ENCODE assay signal across 29 mouse cellular contexts in genomic region chr3:38331169-38331568, GRCm38 (mm10).
"Had no signal": no experiment of that assay in that cellular context is flagged by ENCODE, and none has a peak within 500 bp of the region (broad histone marks: within the 10 kb centered on the region; RNA-seq: fewer than 3 reads in every experiment).

No protein-coding gene starts in this region.

- H3K27me3 ChIP-seq: heart, embryonic 13.5 days; heart, embryonic 15.5 days; hindbrain, embryonic 13.5 days; hindbrain, embryonic 15.5 days; kidney, embryonic 15.5 days; limb, embryonic 12.5 days; liver, embryonic 13.5 days; liver, embryonic 15.5 days had no signal

- H3K4me2 ChIP-seq: heart, embryonic 11.5 days; heart, embryonic 13.5 days; heart, embryonic 15.5 days; hindbrain, embryonic 13.5 days; hindbrain, embryonic 15.5 days; kidney, embryonic 15.5 days; limb, embryonic 12.5 days; liver, embryonic 11.5 days; liver, embryonic 13.5 days; liver, embryonic 15.5 days had no signal

- H3K4me3 ChIP-seq: heart, adult 2 months; heart, embryonic 13.5 days; heart, embryonic 15.5 days; hindbrain, embryonic 13.5 days; hindbrain, embryonic 15.5 days; kidney, embryonic 15.5 days; left cerebral cortex, adult 2 months; limb, embryonic 10.5 days; limb, embryonic 12.5 days; liver, embryonic 13.5 days; liver, embryonic 15.5 days had no signal

- H3K27ac ChIP-seq: heart, adult 2 months; heart, embryonic 13.5 days; heart, embryonic 15.5 days; hindbrain, embryonic 13.5 days; hindbrain, embryonic 15.5 days; hindbrain, postnatal 0 days; kidney, embryonic 15.5 days; kidney, postnatal 0 days; left cerebral cortex, adult 2 months; limb, embryonic 10.5 days; limb, embryonic 12.5 days; liver, embryonic 13.5 days; liver, embryonic 15.5 days had no signal

- DNase-seq: gastrocnemius, postnatal 14 days; gastrocnemius, postnatal 36 days; heart, adult 11 months; heart, adult 2 months; heart, postnatal 14 days; heart, postnatal 36 days; kidney, adult 11 months; kidney, adult 2 months; kidney, adult 9 months; kidney, postnatal 14 days; kidney, postnatal 36 days; layer of hippocampus, adult 9-11 months; layer of hippocampus, postnatal 36 days; liver; liver, embryonic 13.5 days had no signal

- H3K9ac ChIP-seq: heart, embryonic 13.5 days; heart, embryonic 15.5 days; hindbrain, embryonic 13.5 days; hindbrain, embryonic 15.5 days; kidney, embryonic 15.5 days; limb, embryonic 12.5 days; liver, embryonic 13.5 days; liver, embryonic 15.5 days had no signal

- H3K36me3 ChIP-seq: heart, embryonic 13.5 days; heart, embryonic 15.5 days; hindbrain, embryonic 13.5 days; hindbrain, embryonic 15.5 days; kidney, embryonic 15.5 days; limb, embryonic 10.5 days; limb, embryonic 12.5 days; liver, embryonic 13.5 days; liver, embryonic 15.5 days had no signal

- H3K9me3 ChIP-seq: heart, embryonic 13.5 days; heart, embryonic 15.5 days; hindbrain, embryonic 13.5 days; hindbrain, embryonic 15.5 days; kidney, embryonic 15.5 days; limb, embryonic 10.5 days; limb, embryonic 12.5 days; liver, embryonic 13.5 days; liver, embryonic 15.5 days had no signal

- ATAC-seq: hindbrain, postnatal 0 days; intestine, embryonic 16.5 days had no signal

- H3K4me1 ChIP-seq: heart, embryonic 15.5 days; hindbrain, embryonic 13.5 days; hindbrain, embryonic 15.5 days; kidney, embryonic 15.5 days; limb, embryonic 10.5 days; limb, embryonic 12.5 days; liver, embryonic 13.5 days; liver, embryonic 15.5 days had no signal
